Mouse (Mus musculus): ENCODE results near the gene Fam222a. TPM values are rescaled to one million over a fixed set of nuclear protein-coding genes. Genes with fewer than 3 reads are reported as not detected.
A peak's percentile ranks its signal among the peaks of the same experiment; 100 is the strongest.

The Fam222a gene
- total and polyA plus RNA-seq, 2 experiments from 2014 or later: 1.3 to 5.0 TPM

DNA sequence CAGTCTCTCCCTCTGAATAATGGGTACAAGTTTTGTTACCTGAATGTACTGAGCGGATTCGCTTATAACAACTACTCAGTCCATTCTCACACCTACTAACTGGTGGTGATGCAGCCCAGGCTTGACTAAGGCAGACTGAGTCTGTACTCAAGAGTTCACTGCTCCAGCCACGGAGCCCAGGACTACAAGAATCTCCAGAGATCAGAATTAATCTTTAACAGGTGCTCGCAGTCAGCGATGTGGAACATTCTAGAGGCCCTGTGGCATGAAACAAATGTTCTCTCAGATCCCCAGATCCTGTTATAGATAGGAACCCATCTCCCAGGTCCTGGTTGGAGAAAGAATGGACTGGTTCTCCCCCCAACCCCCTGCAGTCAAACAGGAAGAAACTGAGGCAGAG, 87.9 kb downstream of the Fam222a start:
- H3K9ac ChIP-seq (replicated peaks; ENCODE audit: low read depth, low read length): no peak overlapping the region
- TF ChIP-seq EP300 (IDR thresholded peaks at IDR 0.05; ENCODE audit: low read depth): no peak
- no peak for TF ChIP-seq CTCF (IDR thresholded peaks at IDR 0.05; ENCODE audit: low read depth)
- H3K36me3 ChIP-seq (replicated peaks; ENCODE audit: control insufficient read depth, insufficient read depth, low read length): no peaks in the 10 kb centered on the region
- ATAC-seq (ENCODE audit: insufficient read depth, low read depth): no peak
- no peak overlapping the region for H3K4me2 ChIP-seq (ENCODE audit: low read depth, low read length)
- no peak overlapping the region for H3K27ac ChIP-seq (ENCODE audit: low read depth)
- H3K9me3 ChIP-seq (replicated peaks; ENCODE audit: control insufficient read depth, low read length): no peaks in the 10 kb centered on the region
- no peak for DNase-seq (ENCODE audit: low spot score)
- peaks cover 11% of the 10 kb centered on the region for H3K4me1 ChIP-seq (ENCODE audit: control insufficient read depth, insufficient read depth)
- H3K4me3 ChIP-seq (ENCODE audit: low read depth, low read length): no peak overlapping the region
- H3K27me3 ChIP-seq (ENCODE audit: control insufficient read depth, insufficient read depth, low read length): peaks cover 70% of the 10 kb centered on the region
- 90% methylated on average over 5 of the region's 5 CpGs for WGBS

DNA sequence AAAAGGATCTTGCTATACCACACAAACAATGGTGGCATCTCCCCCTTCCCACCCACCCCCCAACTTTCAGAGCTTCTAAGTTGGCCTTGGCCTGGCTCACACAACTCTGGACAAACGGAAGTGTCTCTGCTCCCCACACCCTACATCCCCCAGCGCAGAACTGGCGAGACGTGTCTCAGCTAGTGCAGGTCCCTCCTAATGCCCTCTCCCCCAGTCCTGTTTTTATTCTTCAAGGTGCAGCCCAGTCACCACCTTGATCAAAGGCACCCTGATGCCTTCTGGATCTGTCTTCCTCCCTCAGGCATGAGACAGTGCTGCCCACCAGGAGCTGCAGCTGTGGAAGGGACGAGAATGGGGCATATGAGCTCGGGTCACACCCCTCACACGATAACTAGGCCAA, 88.5 kb downstream of the Fam222a start:
- no peaks in the 10 kb centered on the region for H3K36me3 ChIP-seq (replicated peaks; ENCODE audit: control insufficient read depth, insufficient read depth, low read length)
- DNase-seq (ENCODE audit: low spot score): no peak
- H3K4me1 ChIP-seq (ENCODE audit: control insufficient read depth, insufficient read depth): peaks cover 6% of the 10 kb centered on the region
- no peaks in the 10 kb centered on the region for H3K9me3 ChIP-seq (replicated peaks; ENCODE audit: control insufficient read depth, low read length)
- H3K4me2 ChIP-seq (ENCODE audit: low read depth, low read length): no peak overlapping the region
- no peak overlapping the region for H3K4me3 ChIP-seq (ENCODE audit: low read depth, low read length)
- TF ChIP-seq CTCF (IDR thresholded peaks at IDR 0.05; ENCODE audit: low read depth) (no peak), EP300 (IDR thresholded peaks at IDR 0.05; ENCODE audit: low read depth) (no peak)
- no peak for ATAC-seq (ENCODE audit: insufficient read depth, low read depth)
- 84% methylated on average over 7 of the region's 7 CpGs for WGBS
- peaks cover 65% of the 10 kb centered on the region for H3K27me3 ChIP-seq (ENCODE audit: control insufficient read depth, insufficient read depth, low read length)
- no peak overlapping the region for H3K9ac ChIP-seq (replicated peaks; ENCODE audit: low read depth, low read length)
- no peak overlapping the region for H3K27ac ChIP-seq (ENCODE audit: low read depth)

DNA sequence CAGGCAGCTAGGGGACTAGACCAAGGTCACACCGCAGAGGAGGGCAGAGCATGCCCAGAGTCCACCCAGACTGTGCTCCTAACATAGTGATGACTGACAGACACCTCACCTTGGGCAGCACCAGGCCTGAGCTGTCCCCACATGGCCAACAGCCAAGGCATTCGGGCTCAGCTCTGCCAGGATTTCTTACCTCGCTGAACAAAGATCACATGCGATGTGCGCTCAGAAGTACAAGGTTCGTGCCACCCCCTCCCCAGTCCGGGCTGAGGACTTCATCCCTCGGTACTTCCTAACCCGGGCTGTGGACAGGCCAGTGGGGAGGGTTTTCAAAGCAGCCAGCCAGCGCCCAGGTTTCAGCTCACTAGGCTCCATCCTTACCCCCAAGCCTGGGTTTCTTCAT, 89.6 kb downstream of the Fam222a start:
- peaks cover 5% of the 10 kb centered on the region for H3K4me1 ChIP-seq (ENCODE audit: control insufficient read depth, insufficient read depth)

DNA sequence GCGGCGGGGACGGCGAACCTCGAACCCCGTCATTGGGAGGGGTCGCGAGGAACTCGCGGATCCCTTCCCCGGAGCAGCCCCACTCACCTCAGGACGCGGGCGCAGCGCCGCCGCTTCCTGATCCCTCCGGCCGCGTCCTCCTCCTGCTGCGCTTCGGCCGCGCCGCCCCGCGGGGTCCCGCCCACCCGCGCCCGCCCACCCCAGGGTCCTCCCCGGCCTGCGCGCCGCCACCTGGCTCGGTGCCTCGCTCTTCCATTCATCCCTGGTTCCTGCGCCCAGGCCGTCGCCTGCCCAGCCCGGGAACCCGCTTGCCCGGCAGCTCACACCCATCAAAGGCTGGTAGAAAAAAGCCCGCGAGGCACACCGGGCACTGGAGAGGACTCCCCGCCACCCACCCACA, 90.4 kb downstream of the Fam222a start, which contains the start of gene Trpv4:
Trpv4 (minus strand) TSS at position 167 of the 400 bp plus-strand sequence.
- no peaks in the 10 kb centered on the region for H3K9me3 ChIP-seq (replicated peaks; ENCODE audit: control insufficient read depth, low read length)
- H3K9ac ChIP-seq (replicated peaks; ENCODE audit: low read depth, low read length): no peak within 1 kb of the TSS
- no peaks in the 10 kb centered on the region for H3K36me3 ChIP-seq (replicated peaks; ENCODE audit: control insufficient read depth, insufficient read depth, low read length)
- no peak for TF ChIP-seq CTCF (IDR thresholded peaks at IDR 0.05; ENCODE audit: low read depth)
- no peak for TF ChIP-seq EP300 (IDR thresholded peaks at IDR 0.05; ENCODE audit: low read depth)
- ATAC-seq (ENCODE audit: insufficient read depth, low read depth) (no peak; the same call in 1 of the 2 replicates), DNase-seq (ENCODE audit: low spot score) (no peak)
- no peak within 1 kb of the TSS for H3K27ac ChIP-seq (ENCODE audit: low read depth)
- WGBS: under 1% methylated on average over 47 of the region's 47 CpGs
- H3K4me3 ChIP-seq (ENCODE audit: low read depth, low read length): peak within 1 kb of the TSS; percentile 52
- H3K4me1 ChIP-seq (ENCODE audit: control insufficient read depth, insufficient read depth): peaks cover 5% of the 10 kb centered on the region
- peak within 1 kb of the TSS; percentile 79 for H3K4me2 ChIP-seq (ENCODE audit: low read depth, low read length)
- H3K27me3 ChIP-seq (ENCODE audit: control insufficient read depth, insufficient read depth, low read length): peaks cover 53% of the 10 kb centered on the region

More for the DNA sequence above, 89.6 kb downstream of the Fam222a start:
- 29% methylated on average over 10 of the region's 10 CpGs for WGBS
- Histone ChIP-seq H3K36me3 (replicated peaks; ENCODE audit: control insufficient read depth, insufficient read depth, low read length) (no peaks in the 10 kb centered on the region), H3K9ac (replicated peaks; ENCODE audit: low read depth, low read length) (no peak overlapping the region), H3K4me2 (ENCODE audit: low read depth, low read length) (peak overlapping the region; percentile 79), H3K27me3 (ENCODE audit: control insufficient read depth, insufficient read depth, low read length) (peaks cover 61% of the 10 kb centered on the region), H3K9me3 (replicated peaks; ENCODE audit: control insufficient read depth, low read length) (no peaks in the 10 kb centered on the region), H3K4me3 (ENCODE audit: low read depth, low read length) (peak overlapping the region; percentile 52), H3K27ac (ENCODE audit: low read depth) (no peak overlapping the region)
- no peak for TF ChIP-seq CTCF (IDR thresholded peaks at IDR 0.05; ENCODE audit: low read depth)
- no peak for TF ChIP-seq EP300 (IDR thresholded peaks at IDR 0.05; ENCODE audit: low read depth)
- no peak for ATAC-seq (ENCODE audit: insufficient read depth, low read depth)
- DNase-seq (ENCODE audit: low spot score): no peak

DNA sequence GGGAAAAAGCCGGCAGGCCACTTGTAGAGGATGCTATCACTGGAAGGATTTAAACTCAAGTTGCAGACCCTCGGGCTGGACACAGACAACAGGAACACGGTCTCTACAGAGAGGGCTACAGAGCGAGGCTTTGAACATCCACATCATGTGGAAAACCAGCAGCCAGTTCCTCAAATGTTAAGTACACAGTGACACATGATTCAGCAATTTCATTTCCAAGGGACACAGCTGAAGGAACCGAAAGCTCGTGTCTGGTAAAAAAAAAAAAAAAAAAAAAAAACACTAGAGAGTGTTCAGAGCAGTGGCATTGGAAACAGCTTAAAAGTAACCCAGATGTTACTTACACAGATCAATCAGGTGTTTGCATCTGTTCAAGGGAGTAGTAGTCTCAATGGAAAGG, 93.2 kb downstream of the Fam222a start:
- 60% methylated on average over 6 of the region's 6 CpGs for WGBS
- Histone ChIP-seq H3K4me1 (ENCODE audit: control insufficient read depth, insufficient read depth) (peaks cover 5% of the 10 kb centered on the region), H3K27ac (ENCODE audit: low read depth) (no peak overlapping the region), H3K4me3 (ENCODE audit: low read depth, low read length) (no peak overlapping the region), H3K9me3 (replicated peaks; ENCODE audit: control insufficient read depth, low read length) (no peaks in the 10 kb centered on the region), H3K27me3 (ENCODE audit: control insufficient read depth, insufficient read depth, low read length) (peaks cover 37% of the 10 kb centered on the region), H3K4me2 (ENCODE audit: low read depth, low read length) (no peak overlapping the region), H3K36me3 (replicated peaks; ENCODE audit: control insufficient read depth, insufficient read depth, low read length) (no peaks in the 10 kb centered on the region), H3K9ac (replicated peaks; ENCODE audit: low read depth, low read length) (no peak overlapping the region)
- DNase-seq (ENCODE audit: low spot score) (no peak), ATAC-seq (ENCODE audit: insufficient read depth, low read depth) (no peak)
- TF ChIP-seq EP300 (IDR thresholded peaks at IDR 0.05; ENCODE audit: low read depth) (no peak), CTCF (IDR thresholded peaks at IDR 0.05; ENCODE audit: low read depth) (no peak)

Other genes with a start within 250 kb of the Fam222a start
- gene Kctd10, start 187.5 kb upstream of the Fam222a start, total RNA-seq (2014; rRNA removed; ENCODE audit: low replicate concordance): 83.4 and 113 TPM in 2 replicates
- gene Kctd10, start 187.5 kb upstream of the Fam222a start, polyA plus RNA-seq (2015; fragmentation: Nextera tagmentation; extraction: Ambion mirVana): 59.8 and 64.2 TPM in 2 replicates
- 57.7 and 72.1 TPM in 2 replicates for gene Ube3b, start 187.4 kb upstream of the Fam222a start, total RNA-seq (2014; rRNA removed; ENCODE audit: low replicate concordance)
- 28.2 and 30.5 TPM in 2 replicates for gene Ube3b, start 187.4 kb upstream of the Fam222a start, polyA plus RNA-seq (2015; fragmentation: Nextera tagmentation; extraction: Ambion mirVana)
- 14.0 and 19.7 TPM in 2 replicates for gene Mmab, start 124.0 kb upstream of the Fam222a start, total RNA-seq (2014; rRNA removed; ENCODE audit: low replicate concordance)
- gene Mmab, start 124.0 kb upstream of the Fam222a start, polyA plus RNA-seq (2015; fragmentation: Nextera tagmentation; extraction: Ambion mirVana): 17.0 and 18.3 TPM in 2 replicates
- 22.2 and 24.6 TPM in 2 replicates for gene Mvk, start 123.7 kb upstream of the Fam222a start, total RNA-seq (2014; rRNA removed; ENCODE audit: low replicate concordance)
- gene Mvk, start 123.7 kb upstream of the Fam222a start, polyA plus RNA-seq (2015; fragmentation: Nextera tagmentation; extraction: Ambion mirVana): 12.6 and 13.3 TPM in 2 replicates
- 2.3 and 3.4 TPM in 2 replicates for gene Trpv4, start 90.4 kb downstream of the Fam222a start, total RNA-seq (2014; rRNA removed; ENCODE audit: low replicate concordance)
- 0.87 and 0.93 TPM in 2 replicates for gene Trpv4, start 90.4 kb downstream of the Fam222a start, polyA plus RNA-seq (2015; fragmentation: Nextera tagmentation; extraction: Ambion mirVana)
- 26.2 and 45.3 TPM in 2 replicates for gene Gltp, start 123.0 kb downstream of the Fam222a start, total RNA-seq (2014; rRNA removed; ENCODE audit: low replicate concordance)
- gene Gltp, start 123.0 kb downstream of the Fam222a start, polyA plus RNA-seq (2015; fragmentation: Nextera tagmentation; extraction: Ambion mirVana): 32.0 TPM in 2 replicates
- gene Tchp, start 139.7 kb downstream of the Fam222a start, total RNA-seq (2014; rRNA removed; ENCODE audit: low replicate concordance): 0.50 and 1.6 TPM in 2 replicates
- 4.4 and 5.8 TPM in 2 replicates for gene Tchp, start 139.7 kb downstream of the Fam222a start, polyA plus RNA-seq (2015; fragmentation: Nextera tagmentation; extraction: Ambion mirVana)
- gene Ankrd13a, start 206.7 kb downstream of the Fam222a start, total RNA-seq (2014; rRNA removed; ENCODE audit: low replicate concordance): 42.8 and 43.8 TPM in 2 replicates
- gene Ankrd13a, start 206.7 kb downstream of the Fam222a start, polyA plus RNA-seq (2015; fragmentation: Nextera tagmentation; extraction: Ambion mirVana): 19.7 and 23.8 TPM in 2 replicates
- 37.7 and 53.3 TPM in 2 replicates for gene Git2, start 207.5 kb downstream of the Fam222a start, total RNA-seq (2014; rRNA removed; ENCODE audit: low replicate concordance)
- gene Git2, start 207.5 kb downstream of the Fam222a start, polyA plus RNA-seq (2015; fragmentation: Nextera tagmentation; extraction: Ambion mirVana): 21.1 and 21.5 TPM in 2 replicates

Measured in heart, postnatal 0 days (tissue).